Mouse (Mus musculus): ENCODE results near the gene Mogs.
A peak's percentile ranks its signal among the peaks of the same experiment; 100 is the strongest.

The Mogs gene

DNA sequence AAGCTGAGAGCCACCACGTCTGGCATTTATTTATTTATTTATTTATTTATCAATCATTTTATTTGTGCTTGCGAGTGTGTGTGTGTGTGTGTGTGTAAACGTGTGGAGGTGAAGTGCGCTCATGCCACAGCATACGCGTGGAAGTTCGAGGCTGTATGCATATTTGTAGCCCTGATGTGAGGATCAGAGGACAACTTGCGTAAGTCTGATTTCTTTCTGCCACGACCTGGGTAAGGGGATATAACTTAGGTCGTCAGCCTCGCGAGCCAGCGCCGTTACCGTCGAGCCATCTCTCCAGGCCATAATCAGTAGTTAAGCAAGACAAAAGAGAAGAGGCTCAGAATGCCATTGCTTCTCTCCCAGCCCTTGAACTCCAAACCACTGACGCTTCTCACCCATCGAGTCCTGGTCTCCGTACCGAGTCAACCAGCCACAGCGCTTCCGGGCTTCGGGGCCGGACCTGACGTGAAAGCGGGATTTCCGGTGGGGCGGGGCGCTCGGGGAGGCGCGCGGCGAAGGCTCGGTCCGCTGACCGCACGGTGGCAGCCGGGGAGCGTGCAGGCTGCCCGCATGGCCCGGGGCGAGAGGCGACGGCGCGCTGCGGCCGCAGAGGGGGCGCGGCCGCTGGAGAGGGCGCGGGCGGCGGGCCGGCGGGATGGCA lies at the start of gene Mogs:
TSS of gene Mogs (plus strand) at position 486 of the 661 bp plus-strand sequence.
- DNase-seq, result peak; percentile 96 to 97

DNA sequence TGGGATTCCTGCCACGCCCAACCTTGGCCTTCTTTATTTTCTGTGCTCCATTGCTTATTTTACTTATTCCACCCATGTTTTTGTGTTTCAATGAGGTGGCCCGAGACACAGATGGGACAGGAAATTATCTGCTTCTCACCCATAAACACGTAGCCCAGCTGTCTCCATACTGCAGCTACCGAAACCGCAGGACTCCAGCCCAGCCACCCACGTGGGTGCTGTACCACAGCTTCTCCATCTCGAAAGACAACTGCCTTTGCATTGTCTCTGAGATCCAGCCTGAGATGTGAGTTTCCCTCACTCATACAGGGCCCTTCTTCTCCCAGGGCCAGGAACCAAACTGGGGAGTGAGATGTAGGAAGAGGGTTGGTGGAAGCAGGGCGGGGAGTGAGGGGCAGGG lies 49.3 kb upstream of the Mogs start:
- peak in 1 of 2 experiments; percentile 15 for DNase-seq

DNA sequence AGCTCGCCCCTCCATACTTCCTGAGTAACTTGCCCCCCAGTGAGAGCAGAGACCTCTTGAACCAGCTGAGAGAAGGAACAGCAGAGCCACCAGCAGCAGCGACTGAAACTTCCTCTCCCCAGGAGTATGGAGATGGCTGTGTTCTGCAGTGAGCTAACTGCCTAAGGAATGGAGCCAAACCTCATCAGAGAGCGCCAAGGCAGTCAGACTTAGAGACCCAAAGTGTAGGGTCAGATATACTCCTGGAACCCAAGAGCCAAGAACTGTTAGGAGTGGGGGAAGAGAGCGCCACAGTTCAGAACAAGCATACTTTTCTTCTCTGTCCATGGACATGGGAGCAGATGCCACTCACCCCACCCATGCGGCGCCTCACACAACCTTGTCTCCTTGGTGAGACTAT lies 48.9 kb upstream of the Mogs start:
- DNase-seq, result no peak

DNA sequence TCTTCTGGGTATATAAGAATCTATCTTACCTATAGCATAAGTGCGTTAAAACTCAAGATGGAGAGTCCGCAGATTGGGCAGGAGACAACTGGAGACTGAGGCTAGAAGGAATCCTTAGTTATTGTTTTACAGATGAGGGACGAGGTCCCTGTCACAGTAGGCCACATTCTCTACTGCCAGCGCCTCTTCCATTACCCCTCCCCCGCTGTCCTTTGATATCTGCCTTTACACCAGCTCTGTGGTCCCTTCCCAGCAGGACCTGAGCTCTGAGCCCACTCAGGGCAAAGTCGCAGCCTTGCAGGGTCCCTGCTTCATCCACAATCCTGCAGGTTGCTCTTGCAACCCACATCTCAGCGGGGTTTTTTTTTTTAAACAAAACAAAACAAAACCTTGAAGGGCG lies 47.1 kb upstream of the Mogs start:
- no peak for DNase-seq

DNA sequence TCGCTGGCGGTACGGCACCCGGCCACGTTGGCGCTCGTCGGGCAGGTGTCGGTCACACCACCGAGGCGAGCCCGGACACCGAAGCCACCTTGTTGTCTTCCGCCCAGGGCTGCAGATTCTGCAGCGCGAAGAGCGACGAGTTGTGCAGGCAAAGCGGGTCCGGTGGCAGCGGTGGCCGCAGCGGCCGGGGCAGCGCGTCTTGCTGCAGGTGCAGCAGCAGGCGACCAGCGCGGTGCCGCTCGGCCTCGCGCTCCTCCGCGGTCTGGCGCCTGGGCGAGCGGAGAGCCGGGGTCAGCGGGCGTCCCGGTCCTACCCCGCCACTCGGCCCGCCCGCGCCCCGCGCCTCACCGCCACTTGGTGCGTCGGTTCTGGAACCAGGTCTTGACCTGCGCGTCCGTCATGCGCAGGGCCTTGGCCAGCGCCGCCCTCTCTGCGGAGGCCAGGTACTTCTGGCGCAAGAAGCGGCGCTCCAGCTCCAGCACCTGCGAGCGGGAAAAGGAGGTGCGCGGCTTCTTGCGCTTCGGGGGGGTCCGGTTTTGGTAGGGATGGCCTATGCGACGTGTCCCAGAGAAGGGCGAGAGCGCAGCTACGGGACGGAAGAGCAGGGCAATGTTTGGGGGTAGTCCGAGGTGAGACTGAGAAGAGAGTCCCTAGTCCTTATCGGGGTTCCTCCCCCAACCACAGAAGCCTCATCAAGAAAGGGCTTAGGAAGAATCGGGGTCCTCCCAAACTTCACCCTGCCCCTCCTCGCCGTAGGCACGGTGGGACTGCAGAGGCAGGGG lies 46.4 kb upstream of the Mogs start:
- DNase-seq, result peak in 1 of 2 experiments; percentile 61

DNA sequence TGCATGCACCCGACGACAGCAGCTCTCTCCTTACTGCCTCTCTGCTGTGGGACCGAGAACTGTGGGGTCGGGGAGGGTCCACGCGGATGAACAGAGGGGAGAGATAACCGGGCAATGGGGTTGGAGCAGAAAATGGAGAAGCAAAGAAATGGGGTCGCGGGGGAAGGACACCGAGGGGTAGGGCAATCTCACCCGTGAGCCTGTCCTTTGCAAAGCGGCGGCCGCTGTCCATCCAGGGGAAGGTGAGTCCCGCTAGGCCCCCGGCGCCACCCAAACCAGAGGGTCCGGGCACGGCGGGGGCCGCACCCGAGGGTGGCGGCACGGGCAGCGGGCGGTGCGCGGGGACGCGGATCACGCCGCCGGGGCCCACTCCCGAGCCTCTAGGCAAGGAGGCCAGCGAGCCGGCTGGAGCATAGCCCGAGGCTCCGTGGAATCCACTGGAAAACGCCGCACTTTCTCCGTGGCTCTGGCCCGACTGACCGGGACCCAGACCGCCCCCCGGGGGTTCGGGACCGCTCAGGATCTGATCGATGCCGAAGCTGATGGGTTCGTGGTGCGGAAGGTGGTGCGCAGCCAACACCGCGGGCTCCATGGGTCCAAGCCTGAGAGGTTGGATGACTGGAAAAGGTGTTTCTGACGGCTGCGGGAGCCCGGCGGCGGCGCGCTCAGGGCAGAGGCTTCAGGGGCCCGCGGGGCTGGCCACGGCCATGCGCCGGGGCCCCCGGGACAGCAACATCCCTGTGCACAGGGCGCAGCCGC lies 45.6 kb upstream of the Mogs start:
- DNase-seq, result no peak

DNA sequence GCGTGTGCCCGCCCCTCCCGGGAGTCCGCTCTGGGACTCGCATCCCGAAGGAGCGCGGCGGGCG lies 45.2 kb upstream of the Mogs start, which contains the start of gene Tlx2:
TSS of gene Tlx2 (minus strand) at position 47 of the 64 bp plus-strand sequence.
- no peak for DNase-seq

DNA sequence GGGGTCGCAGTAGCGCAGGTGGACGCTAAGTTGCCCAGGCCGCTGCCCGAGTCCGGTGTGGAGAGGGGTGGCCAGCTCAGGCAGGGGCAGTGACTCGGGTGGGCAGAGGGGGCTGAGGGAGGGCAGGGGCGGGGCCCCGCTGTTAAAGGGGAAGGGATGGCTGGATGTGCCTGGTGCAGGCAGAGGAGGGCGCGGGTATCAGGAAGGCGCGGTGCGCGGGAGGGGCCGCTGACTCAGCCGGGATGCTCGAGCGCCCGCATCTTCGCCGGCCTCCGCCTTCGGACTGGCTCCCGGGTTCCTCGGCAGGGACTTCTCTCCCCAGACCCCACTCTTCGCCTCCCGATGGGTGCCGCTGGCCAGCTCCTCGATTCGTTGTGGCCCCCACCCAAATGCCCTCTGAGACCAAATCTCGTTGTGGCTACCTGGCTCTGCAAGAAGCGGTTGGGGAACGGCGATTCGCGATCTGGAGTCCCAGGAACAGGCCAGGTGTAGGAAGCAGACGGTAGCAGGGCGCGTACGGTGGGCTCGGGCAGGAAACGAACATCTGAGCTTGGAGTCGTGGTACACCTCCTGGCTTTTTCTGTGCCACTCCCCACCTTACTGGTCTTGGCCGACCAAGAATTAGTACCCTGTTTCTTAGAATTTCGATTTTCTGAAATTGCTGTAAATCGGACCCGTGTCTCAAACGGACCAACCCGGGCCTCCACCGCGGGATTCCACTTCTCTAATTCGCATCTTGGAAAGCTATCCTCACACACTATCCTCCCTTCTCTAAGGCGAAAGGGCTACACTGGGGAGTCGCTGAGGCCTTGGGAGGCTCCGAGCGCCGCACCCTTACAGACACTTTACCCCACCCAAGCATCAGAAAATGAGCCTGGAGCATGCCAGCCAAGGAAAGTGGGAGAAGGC lies 44.7 kb upstream of the Mogs start:
- DNase-seq, result no peak

DNA sequence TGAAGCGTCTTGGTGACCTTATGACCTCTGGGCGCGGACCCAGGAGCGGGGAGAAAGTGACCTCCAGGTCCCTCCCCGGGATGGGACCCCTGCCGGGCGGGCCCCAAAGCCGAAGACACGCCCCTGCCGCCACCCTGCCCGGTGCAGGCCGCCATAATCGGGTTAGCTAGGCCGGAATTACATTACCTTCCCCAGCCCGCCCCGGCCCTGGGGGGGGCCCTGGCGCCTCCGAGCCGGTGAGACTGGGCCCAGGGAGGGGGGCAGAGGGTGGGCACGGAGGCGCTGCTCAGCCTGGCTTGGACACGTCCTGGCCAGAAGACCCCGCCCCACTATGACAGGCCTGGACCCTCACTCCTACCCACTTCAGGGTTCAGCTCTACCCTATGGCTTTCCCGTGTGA lies 44.1 kb upstream of the Mogs start:
- DNase-seq, result peak in 1 of 2 experiments; percentile 55

DNA sequence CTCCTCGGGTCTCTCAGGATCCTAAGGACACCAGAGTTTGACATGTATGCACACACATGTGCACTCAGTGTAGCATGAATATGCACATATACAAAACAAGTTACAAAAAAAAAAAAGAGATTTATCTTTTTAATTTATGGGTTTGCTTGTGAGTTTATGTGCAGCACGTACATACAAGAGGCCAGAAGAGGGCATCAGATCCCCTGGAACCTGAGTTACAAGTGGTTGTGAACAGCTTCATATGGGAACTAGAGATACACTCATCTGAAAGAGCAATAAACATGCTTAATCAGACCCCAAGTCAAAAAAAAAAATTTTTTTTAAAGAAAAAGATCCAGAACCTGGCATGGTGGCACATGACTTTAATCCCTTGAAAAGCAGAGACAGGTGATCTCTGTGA lies 40.3 kb upstream of the Mogs start:
- DNase-seq, result no peak

DNA sequence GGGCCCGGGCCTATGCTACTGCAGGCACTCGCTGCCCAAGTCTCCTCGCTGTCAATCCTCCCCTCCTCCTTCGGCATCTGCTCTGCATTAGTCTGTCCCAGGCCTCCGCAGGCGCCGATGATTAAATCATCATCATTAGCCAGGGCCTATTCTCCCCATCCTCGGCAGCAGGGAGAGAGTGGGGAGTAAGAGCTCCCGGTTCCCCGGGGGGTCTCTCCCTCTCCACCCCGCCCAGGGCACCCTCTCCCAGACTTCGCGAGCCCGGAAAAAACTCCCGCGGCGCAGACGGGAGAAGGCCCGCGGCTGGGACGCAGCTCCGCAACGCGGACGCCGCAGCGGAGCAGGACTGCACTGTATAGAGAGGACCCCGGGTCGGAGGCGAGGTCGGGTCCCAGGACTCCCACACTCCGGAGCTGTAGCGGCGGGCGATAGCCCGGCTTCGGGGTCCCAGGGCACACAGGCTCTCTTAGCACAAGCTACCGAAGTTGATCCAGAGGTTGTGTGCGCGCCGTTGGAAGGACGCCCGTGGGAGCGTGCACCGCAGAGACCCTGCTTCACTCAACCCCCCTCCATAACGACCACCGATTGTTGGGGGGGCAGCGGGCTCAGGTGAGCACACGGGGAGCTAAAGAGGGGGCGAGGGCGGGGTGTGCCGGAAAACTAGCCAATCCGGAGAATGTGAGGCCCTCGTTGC lies 37.5 kb upstream of the Mogs start, which contains the start of gene Pcgf1:
TSS of gene Pcgf1 (plus strand) at position 240 of the 694 bp plus-strand sequence.
- no peak for DNase-seq

DNA sequence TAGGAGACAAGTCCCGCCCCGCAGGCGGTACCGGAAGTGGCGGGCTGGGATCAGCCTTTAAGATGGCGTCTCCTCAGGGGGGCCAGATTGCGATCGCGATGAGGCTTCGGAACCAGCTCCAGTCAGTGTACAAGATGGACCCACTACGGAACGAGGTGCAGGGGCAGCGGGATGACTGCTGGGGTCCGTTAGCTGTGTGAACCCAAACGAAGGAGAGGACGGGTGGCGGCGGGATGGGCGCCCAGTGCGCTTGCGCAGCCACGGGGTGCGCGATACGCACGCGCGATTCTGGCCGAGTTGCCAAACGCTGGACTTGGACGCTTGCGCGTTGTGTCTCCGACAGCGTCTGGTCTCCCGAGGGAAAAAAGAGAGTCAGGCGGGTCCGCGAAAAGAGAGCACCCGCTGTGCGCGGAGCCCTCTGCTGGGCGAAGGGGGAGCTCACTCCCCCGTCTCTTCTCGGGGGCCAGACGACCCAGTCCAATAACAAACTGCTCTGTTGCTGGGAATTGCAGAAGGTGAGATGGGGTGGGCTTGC lies 36.9 kb upstream of the Mogs start:
- peak; percentile 99 to 100 for DNase-seq

DNA sequence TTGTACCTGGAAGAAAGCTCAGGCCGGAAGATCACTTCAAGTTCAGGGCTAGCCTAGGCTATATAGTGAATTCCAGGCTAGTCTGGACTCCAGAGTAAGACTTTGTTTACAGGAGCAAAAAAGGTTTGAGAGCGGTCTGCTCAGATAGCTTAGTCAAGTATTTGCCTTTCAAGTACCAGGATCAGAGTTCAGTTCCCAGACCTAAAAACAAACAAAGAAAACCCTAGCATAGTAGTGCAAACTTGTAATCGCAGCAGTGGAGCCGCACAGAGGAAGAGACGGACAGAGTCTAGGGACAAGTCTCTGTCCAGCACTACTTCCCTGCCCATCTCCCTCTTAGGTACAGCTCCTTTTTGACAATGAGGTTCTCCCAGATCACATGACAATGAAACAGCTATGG lies 35.1 kb upstream of the Mogs start:
- no peak for DNase-seq

DNA sequence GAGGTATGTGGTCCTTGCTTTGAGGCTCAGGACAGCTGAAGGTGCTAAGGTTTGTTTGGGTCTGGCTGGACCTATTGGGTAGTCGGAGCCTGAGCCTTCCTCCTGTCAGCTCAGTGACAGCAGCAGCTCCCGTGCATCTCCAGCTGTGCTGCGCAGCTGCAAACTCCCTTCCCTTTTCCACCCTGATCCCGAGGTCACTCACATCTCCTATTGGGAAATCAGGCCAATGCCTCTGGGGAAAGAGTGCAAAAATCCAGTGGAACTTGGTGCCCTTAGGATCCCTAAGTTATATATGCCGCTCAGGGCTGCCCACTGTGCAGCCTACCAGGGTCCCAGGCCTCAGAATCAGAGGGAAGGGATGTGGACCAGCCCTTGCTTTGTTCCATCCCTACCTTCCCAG lies 31.8 kb upstream of the Mogs start:
- no peak for DNase-seq

DNA sequence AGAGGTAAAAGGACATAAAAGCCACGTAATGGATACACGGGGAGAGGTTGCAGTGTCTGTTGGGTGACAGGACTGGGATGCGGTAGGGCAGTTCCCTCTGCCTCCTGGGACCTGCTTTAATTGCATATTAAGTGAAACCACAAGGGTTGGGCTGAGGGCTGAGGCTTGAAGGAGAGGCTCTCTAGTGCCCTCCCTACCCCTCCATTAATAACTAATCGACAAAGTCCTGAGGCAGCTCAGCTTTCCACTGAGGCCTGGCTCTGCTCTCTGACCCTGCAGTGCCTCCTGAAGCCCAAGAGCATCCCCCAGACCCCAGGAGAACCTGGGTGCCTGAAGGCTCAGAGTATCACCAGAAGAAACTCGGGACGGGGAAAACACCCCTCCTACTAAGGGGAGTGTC lies 30.8 kb upstream of the Mogs start:
- DNase-seq, result peak in 1 of 2 experiments; percentile 56

DNA sequence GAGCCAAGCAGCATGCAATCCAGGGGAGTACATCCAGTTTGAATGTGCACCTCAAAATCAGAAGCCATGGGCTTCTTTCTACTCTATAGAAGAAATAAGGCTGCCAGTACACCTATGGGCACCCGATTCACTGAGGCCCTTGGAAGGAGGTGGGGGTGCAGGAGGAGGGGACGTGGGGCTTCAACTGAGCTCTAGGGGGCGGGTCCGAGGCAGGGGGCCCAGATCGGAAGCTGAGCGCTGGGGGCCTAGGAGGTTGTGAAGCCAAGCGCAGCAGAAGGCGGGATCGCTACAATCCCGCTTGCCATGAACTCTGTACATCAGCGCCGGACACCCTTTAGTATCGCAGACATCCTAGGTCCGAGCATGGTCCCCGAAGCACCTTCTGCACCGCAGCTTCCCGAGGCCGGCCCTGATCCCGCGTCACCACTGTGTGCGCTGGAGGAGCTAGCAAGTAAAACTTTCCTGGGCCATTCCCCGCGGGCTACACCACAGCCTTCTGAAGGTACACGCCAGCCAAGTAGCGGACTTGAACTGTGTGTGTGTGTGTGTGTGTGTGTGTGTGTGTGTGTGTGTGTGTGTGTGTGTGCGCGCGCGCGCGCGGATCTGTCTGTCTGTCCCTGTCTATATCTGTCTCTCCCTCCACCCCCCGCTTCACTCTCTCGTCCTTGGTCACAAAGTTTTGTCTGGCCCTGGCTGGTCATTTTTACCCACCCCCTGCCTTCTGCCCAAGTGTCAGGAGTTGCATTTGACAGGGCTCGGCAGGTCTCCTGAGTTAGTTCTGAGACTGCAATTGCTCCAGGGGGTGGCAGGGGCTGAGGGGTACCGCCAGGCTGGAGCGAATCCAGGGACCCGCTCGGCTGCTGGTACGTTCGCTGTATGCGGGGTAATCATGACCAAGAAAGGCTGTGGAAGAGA lies 28.9 kb upstream of the Mogs start, which contains the start of gene Lbx2:
TSS of gene Lbx2 (plus strand) at position 247 of the 915 bp plus-strand sequence.
- DNase-seq, result no peak

DNA sequence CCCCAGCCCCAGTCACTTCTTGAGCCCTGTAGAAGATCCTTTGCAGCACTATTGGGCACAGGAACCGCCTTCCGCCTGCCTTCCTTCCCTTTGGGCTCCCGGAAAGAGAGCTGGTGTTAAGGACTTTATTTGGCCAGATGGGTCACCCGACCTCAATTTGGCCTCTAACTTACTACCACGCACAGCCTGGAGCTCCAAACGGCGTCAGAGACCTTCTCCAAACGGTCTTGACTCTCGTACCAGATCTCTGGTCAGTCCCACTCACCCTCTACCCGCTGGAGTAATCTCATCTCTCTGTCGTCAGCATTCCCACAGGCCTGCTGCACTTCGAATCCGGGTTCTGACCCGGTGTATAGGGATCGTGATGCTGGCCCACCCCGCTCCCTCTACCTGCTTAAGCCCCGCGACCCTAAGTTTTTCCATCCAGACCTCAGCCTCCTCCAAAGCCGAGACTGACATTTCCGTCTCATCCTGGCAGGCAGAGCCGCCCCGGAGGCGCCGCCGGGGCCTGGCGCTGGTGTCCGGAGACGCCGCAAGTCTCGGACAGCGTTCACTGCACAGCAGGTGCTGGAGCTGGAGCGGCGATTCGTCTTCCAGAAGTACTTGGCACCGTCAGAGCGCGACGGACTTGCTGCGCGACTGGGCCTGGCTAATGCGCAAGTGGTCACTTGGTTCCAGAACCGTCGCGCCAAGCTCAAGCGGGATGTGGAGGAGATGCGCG lies 27.9 kb upstream of the Mogs start:
- peak; percentile 51 to 69 for DNase-seq

DNA sequence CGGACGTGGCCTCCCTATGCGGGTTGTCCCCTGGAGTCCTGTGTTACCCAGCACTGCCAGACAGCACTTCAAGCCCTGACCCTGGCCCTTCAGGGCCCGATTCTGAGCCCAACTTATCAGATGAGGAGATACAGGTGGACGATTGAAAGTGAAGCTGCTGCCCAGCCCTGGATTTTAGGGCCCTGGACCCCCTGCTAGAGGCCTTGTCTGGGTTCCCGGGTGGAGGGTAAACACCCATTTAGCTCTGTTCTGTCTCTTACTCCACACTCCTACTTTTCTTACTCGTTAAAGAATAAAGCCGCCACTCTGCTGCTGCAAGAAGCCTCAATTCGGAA lies 27.4 kb upstream of the Mogs start:
- DNase-seq, result no peak

DNA sequence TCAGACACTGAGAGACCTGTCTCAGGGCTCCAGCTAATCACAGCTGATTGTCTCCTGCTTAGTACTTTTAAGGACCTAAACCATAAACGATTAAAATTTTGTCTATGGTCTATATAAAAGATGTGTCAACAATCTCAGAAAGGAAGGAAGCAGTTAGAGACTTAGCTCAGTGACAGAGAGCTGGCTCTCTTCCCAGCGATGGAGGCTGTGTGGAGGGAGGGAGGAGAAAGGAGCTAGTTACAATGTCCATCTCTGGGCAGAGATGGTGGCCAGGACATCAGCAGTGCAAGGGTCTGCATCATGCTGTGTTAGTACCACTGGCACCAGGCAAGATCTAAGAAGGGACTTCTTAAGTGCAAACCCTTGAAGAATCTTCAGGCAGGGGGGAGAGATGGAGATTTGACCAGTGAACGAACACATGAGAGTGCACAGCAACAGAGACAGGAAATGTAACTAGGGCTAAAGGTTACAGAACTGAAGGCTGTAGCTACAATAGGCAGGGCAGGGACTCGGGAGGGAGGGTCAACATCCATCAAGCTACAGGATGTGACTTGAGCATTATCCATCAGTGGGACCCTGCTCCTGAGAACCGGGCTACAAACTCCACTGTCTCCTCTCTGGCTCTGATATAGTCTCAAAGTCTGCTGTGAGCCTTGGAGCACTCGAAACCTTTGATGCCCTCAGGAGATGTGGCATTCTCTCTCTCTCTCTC lies 22.7 kb upstream of the Mogs start:
- peak; percentile 51 to 65 for DNase-seq

DNA sequence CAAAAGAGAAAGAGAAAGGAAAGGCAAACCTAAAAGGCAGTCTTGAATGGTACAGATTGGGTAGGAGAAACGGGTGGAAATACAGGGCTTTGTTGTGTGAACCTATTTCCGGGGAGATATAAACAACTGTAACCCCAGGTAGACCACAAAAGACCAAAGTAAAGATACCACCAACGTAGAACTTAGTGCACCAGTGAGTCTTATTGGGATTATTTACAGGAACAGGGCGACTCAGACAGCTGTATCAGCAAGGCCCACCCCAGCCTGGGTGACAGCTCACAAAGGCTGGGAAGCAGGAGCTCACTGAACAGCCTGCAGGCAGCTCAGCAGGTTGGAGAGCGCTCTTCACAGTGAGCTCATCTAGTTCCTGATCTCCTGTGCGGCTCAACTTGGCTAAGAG lies 19.3 kb upstream of the Mogs start:
- DNase-seq, result no peak

Data from kidney, postnatal 25 days (tissue).